Comparison of ENCODE assay signal across 12 mouse cellular contexts in genomic region chr9:29103993-29104392, GRCm38 (mm10).
DNase-seq lines count a peak whose midpoint lies in the region; ATAC-seq and TF ChIP-seq lines count a peak whose summit lies in the region.
"Had no signal": no experiment of that assay in that cellular context is flagged by ENCODE, and none has a peak within 500 bp of the region (broad histone marks: within the 10 kb centered on the region; RNA-seq: fewer than 3 reads in every experiment).

No protein-coding gene starts in this region.

- 46% methylated on average over 6 of the region's 6 CpGs for WGBS in lung, adult 2 months

- TF ChIP-seq POLR2A in lung, adult 2 months (IDR thresholded peaks at IDR 0.05; ENCODE audit: borderline replicate concordance, extremely low read depth, low read depth, low read length): no peak

- DNase-seq in lung, postnatal 10 days: peak; percentile 3
- DNase-seq in lung, adult 2 months: no peak
- DNase-seq in cerebellum, adult 8-10 months: peak; percentile 87
- DNase-seq in heart, adult 8-10 months (ENCODE audit: low spot score): peak; percentile 38
- peak; percentile 50 to 81 for DNase-seq in layer of hippocampus, postnatal 14 days (ENCODE audit: low spot score in 2 of 2)
- no peak for DNase-seq in frontal cortex, postnatal 25 days (ENCODE audit: low spot score in 2 of 2)
- DNase-seq: gastrocnemius, postnatal 10 days; right cerebral cortex, postnatal 14 days had no signal

- no peak for ATAC-seq in megakaryocyte-erythroid progenitor cell, adult 5-6 weeks (replicated peaks; ENCODE audit: low FRiP score, low TSS enrichment, poor library complexity, severe bottlenecking)
- ATAC-seq: inflammation-experienced regulatory T-cells, adult 6 months; liver, embryonic 12.5 days had no signal

- no peaks in the 10 kb centered on the region for H3K4me1 ChIP-seq in lung, adult 2 months (ENCODE audit: control insufficient read depth, insufficient read depth, low read length)
- H3K4me1 ChIP-seq: embryonic facial prominence, embryonic 15.5 days; liver, embryonic 12.5 days had no signal

- no peak overlapping the region for H3K4me3 ChIP-seq in lung, adult 2 months (replicated peaks; ENCODE audit: extremely low read depth, low read depth, low read length)
- H3K4me3 ChIP-seq: embryonic facial prominence, embryonic 15.5 days; liver, embryonic 12.5 days had no signal

- no peak for TF ChIP-seq CTCF in lung, adult 2 months (IDR thresholded peaks at IDR 0.05; ENCODE audit: insufficient read depth, low read length)

Comparison
In these comparisons a context has a peak if more than half of its experiments do, and no peak if none do; other contexts are left out.
1. DNase-seq: peak in lung, postnatal 10 days (single experiment), cerebellum, adult 8-10 months (single experiment), heart, adult 8-10 months (single experiment) and layer of hippocampus, postnatal 14 days (2 of 2); none in lung, adult 2 months (single experiment) and frontal cortex, postnatal 25 days (0 of 2).